Mouse (Mus musculus) kidney, adult 2 months (tissue): ENCODE measurements around the gene Macrod2.

Source experiments
- CTCF ChIP-seq: fragments of 200-500 bp; conservative IDR thresholded peaks from 2 replicates; pipeline ENCODE4 v1.5.1; 2011; ENCODE audit warnings: low read depth, mild to moderate bottlenecking, control low read depth, low read length, moderate library complexity, mixed read lengths; ENCODE audit not compliant: insufficient read depth, insufficient read length
- POLR2A ChIP-seq: fragments of 200-500 bp; IDR thresholded peaks from one replicate; pipeline ENCODE4 v1.6.1; 2011; ENCODE audit warnings: low read depth, low read length, control low read depth

- TF ChIP-seq CTCF: no peak
- no peak for TF ChIP-seq POLR2A
These were observed 1827.8 kb downstream of the Macrod2 start for GRCm38 (mm10) chr2:142222926-142223325.
